Mouse (Mus musculus): ENCODE results near the gene Brinp1. TPM values are rescaled to one million over a fixed set of nuclear protein-coding genes. Genes with fewer than 3 reads are reported as not detected.

Gene Brinp1
- polyA plus RNA-seq, 1 experiment from 2014 or later = 1.2 TPM

GRCm38 (mm10) chr4:68942938-68943337 is 11.3 kb downstream of the Brinp1 start:
- 83% methylated on average over 2 of the region's 2 CpGs for WGBS
- H3K27ac ChIP-seq (ENCODE audit: low read depth, low read length) = no peak overlapping the region
- H3K27me3 ChIP-seq (replicated peaks; ENCODE audit: control insufficient read depth, insufficient read depth, low read length) = no peaks in the 10 kb centered on the region
- H3K4me2 ChIP-seq (replicated peaks; ENCODE audit: low read depth) = no peak overlapping the region
- no peaks in the 10 kb centered on the region for H3K9me3 ChIP-seq (ENCODE audit: control insufficient read depth)
- no peak overlapping the region for H3K4me3 ChIP-seq (ENCODE audit: low read depth, low read length)
- H3K4me1 ChIP-seq (replicated peaks; ENCODE audit: control insufficient read depth, insufficient read depth, low read length) = no peaks in the 10 kb centered on the region
- no peak overlapping the region for H3K9ac ChIP-seq (ENCODE audit: low read depth, low read length)
- H3K36me3 ChIP-seq (ENCODE audit: control insufficient read depth, insufficient read depth) = no peaks in the 10 kb centered on the region
- no peak for ATAC-seq
- no peak for TF ChIP-seq CTCF (IDR thresholded peaks at IDR 0.05; ENCODE audit: low read depth)

DNA sequence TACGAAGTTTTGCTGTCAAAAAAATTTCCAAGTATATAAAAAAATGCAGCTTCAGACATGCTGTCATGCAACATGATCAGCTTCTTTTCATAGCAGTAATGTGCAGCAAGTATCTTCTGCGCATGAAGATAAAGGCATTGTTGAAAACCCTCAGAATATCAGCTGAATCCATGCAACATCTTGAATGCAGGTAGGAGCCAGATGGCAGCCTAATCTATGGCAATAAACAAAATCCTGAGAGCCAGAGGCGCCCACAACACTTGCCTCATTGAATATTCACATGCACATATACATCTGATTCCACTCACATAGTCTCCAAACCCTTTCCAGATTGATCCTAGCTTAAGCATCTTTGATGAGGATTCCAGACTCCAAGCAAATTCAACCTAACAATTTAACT is 24.2 kb downstream of the Brinp1 start:
- Histone ChIP-seq H3K9me3 (ENCODE audit: control insufficient read depth) (no peaks in the 10 kb centered on the region), H3K27me3 (replicated peaks; ENCODE audit: control insufficient read depth, insufficient read depth, low read length) (no peaks in the 10 kb centered on the region), H3K9ac (ENCODE audit: low read depth, low read length) (no peak overlapping the region), H3K36me3 (ENCODE audit: control insufficient read depth, insufficient read depth) (no peaks in the 10 kb centered on the region), H3K4me3 (ENCODE audit: low read depth, low read length) (no peak overlapping the region), H3K4me2 (replicated peaks; ENCODE audit: low read depth) (no peak overlapping the region), H3K4me1 (replicated peaks; ENCODE audit: control insufficient read depth, insufficient read depth, low read length) (no peaks in the 10 kb centered on the region), H3K27ac (ENCODE audit: low read depth, low read length) (no peak overlapping the region)
- no peak for TF ChIP-seq CTCF (IDR thresholded peaks at IDR 0.05; ENCODE audit: low read depth)
- no peak for ATAC-seq
- 68% methylated on average over 3 of the region's 3 CpGs for WGBS

GRCm38 (mm10) chr4:68926091-68926490 is 28.1 kb downstream of the Brinp1 start:
- Histone ChIP-seq H3K36me3 (ENCODE audit: control insufficient read depth, insufficient read depth) (no peaks in the 10 kb centered on the region), H3K9ac (ENCODE audit: low read depth, low read length) (no peak overlapping the region), H3K4me3 (ENCODE audit: low read depth, low read length) (no peak overlapping the region), H3K27ac (ENCODE audit: low read depth, low read length) (no peak overlapping the region), H3K4me1 (replicated peaks; ENCODE audit: control insufficient read depth, insufficient read depth, low read length) (no peaks in the 10 kb centered on the region), H3K4me2 (replicated peaks; ENCODE audit: low read depth) (no peak overlapping the region), H3K9me3 (ENCODE audit: control insufficient read depth) (no peaks in the 10 kb centered on the region), H3K27me3 (replicated peaks; ENCODE audit: control insufficient read depth, insufficient read depth, low read length) (no peaks in the 10 kb centered on the region)
- no peak for ATAC-seq
- 83% methylated on average over 2 of the region's 2 CpGs for WGBS
- TF ChIP-seq CTCF (IDR thresholded peaks at IDR 0.05; ENCODE audit: low read depth) = no peak

DNA sequence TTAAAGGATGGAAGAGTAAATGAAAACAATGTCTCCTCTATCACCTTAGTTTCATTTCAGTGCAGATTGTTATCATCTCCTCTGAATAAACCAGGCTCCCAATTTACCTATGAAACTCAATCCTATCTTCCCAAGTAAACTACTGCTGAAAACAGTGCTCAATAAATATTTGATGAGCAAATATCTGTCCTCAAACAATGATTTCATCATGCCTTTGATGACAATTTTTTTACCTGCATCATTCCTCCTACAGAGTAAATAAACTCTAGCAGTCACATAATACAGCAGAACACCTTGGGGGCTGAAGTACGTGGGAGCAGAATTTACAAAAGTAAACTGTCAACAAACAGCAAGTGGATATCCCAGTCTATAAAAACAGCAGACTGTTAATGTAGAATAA is 31.3 kb downstream of the Brinp1 start:
- no peaks in the 10 kb centered on the region for H3K9me3 ChIP-seq (ENCODE audit: control insufficient read depth)
- no peak overlapping the region for H3K9ac ChIP-seq (ENCODE audit: low read depth, low read length)
- TF ChIP-seq CTCF (IDR thresholded peaks at IDR 0.05; ENCODE audit: low read depth) = no peak
- H3K4me2 ChIP-seq (replicated peaks; ENCODE audit: low read depth) = no peak overlapping the region
- no peaks in the 10 kb centered on the region for H3K4me1 ChIP-seq (replicated peaks; ENCODE audit: control insufficient read depth, insufficient read depth, low read length)
- H3K36me3 ChIP-seq (ENCODE audit: control insufficient read depth, insufficient read depth) = no peaks in the 10 kb centered on the region
- WGBS = 29% methylated on average over 1 of the region's 1 CpGs
- no peak for ATAC-seq
- H3K27ac ChIP-seq (ENCODE audit: low read depth, low read length) = no peak overlapping the region
- H3K27me3 ChIP-seq (replicated peaks; ENCODE audit: control insufficient read depth, insufficient read depth, low read length) = no peaks in the 10 kb centered on the region
- no peak overlapping the region for H3K4me3 ChIP-seq (ENCODE audit: low read depth, low read length)

DNA sequence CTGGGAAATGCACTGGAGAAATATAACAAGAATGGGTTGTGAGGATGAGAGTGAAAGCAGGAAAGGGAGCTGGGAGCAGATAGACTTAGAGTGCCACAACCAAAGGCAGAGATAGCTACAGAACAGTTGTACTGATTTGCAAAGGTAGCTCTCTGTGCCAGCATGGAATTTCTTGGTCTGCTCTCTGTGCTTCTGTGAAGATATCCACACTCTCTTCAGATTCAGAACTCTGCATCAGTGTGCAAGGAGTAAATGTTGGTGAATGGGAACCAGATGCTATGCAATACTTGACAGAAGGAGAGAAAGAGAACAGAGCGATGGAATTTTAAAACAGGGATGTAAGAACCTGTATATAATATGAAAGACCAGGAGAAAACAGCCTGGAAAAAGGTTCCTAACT is 31.7 kb downstream of the Brinp1 start:
- no peaks in the 10 kb centered on the region for H3K36me3 ChIP-seq (ENCODE audit: control insufficient read depth, insufficient read depth)
- no peaks in the 10 kb centered on the region for H3K27me3 ChIP-seq (replicated peaks; ENCODE audit: control insufficient read depth, insufficient read depth, low read length)
- no peak overlapping the region for H3K4me2 ChIP-seq (replicated peaks; ENCODE audit: low read depth)
- H3K9me3 ChIP-seq (ENCODE audit: control insufficient read depth) = no peaks in the 10 kb centered on the region
- no peak overlapping the region for H3K9ac ChIP-seq (ENCODE audit: low read depth, low read length)
- no peak overlapping the region for H3K4me3 ChIP-seq (ENCODE audit: low read depth, low read length)
- no peak overlapping the region for H3K27ac ChIP-seq (ENCODE audit: low read depth, low read length)
- TF ChIP-seq CTCF (IDR thresholded peaks at IDR 0.05; ENCODE audit: low read depth) = no peak
- no peaks in the 10 kb centered on the region for H3K4me1 ChIP-seq (replicated peaks; ENCODE audit: control insufficient read depth, insufficient read depth, low read length)
- no peak for ATAC-seq
- 85% methylated on average over 1 of the region's 1 CpGs for WGBS

DNA sequence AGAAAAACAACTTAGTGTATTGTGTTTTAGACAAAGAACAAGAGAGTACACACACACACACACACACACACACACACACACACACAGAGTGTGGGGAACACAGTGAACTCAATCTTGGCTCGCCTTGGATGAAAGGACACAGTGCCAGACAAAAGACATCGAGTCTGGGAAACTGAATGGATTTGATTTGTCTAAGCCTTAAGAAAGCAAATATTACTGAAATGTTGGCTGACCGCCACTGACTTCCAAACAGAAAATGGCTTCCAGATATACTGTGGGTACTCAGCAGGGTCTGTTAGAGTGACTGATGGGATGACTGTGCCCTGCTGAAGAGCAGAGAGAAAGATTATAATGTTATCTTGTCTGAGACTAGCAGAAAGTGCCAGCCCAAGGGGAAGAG is 34.1 kb downstream of the Brinp1 start:
- H3K27ac ChIP-seq (ENCODE audit: low read depth, low read length) = no peak overlapping the region
- no peak overlapping the region for H3K4me3 ChIP-seq (ENCODE audit: low read depth, low read length)
- H3K27me3 ChIP-seq (replicated peaks; ENCODE audit: control insufficient read depth, insufficient read depth, low read length) = no peaks in the 10 kb centered on the region
- H3K9ac ChIP-seq (ENCODE audit: low read depth, low read length) = no peak overlapping the region
- ATAC-seq = no peak
- TF ChIP-seq CTCF (IDR thresholded peaks at IDR 0.05; ENCODE audit: low read depth) = no peak
- 64% methylated on average over 3 of the region's 3 CpGs for WGBS
- H3K36me3 ChIP-seq (ENCODE audit: control insufficient read depth, insufficient read depth) = no peaks in the 10 kb centered on the region
- no peaks in the 10 kb centered on the region for H3K9me3 ChIP-seq (ENCODE audit: control insufficient read depth)
- no peaks in the 10 kb centered on the region for H3K4me1 ChIP-seq (replicated peaks; ENCODE audit: control insufficient read depth, insufficient read depth, low read length)
- no peak overlapping the region for H3K4me2 ChIP-seq (replicated peaks; ENCODE audit: low read depth)

GRCm38 (mm10) chr4:68910942-68911341 is 43.3 kb downstream of the Brinp1 start:
- Histone ChIP-seq H3K27ac (ENCODE audit: low read depth, low read length) (no peak overlapping the region), H3K27me3 (replicated peaks; ENCODE audit: control insufficient read depth, insufficient read depth, low read length) (no peaks in the 10 kb centered on the region), H3K36me3 (ENCODE audit: control insufficient read depth, insufficient read depth) (no peaks in the 10 kb centered on the region), H3K9me3 (ENCODE audit: control insufficient read depth) (no peaks in the 10 kb centered on the region), H3K4me1 (replicated peaks; ENCODE audit: control insufficient read depth, insufficient read depth, low read length) (no peaks in the 10 kb centered on the region), H3K4me3 (ENCODE audit: low read depth, low read length) (no peak overlapping the region), H3K4me2 (replicated peaks; ENCODE audit: low read depth) (no peak overlapping the region), H3K9ac (ENCODE audit: low read depth, low read length) (no peak overlapping the region)
- 54% methylated on average over 3 of the region's 3 CpGs for WGBS
- no peak for ATAC-seq
- TF ChIP-seq CTCF (IDR thresholded peaks at IDR 0.05; ENCODE audit: low read depth) = no peak
